Mouse (Mus musculus): Measurements from ENCODE around the gene Mto1. TPM values are rescaled to one million over a fixed set of nuclear protein-coding genes. Genes with fewer than 3 reads are reported as not detected.

Gene Mto1
- total RNA-seq (2015) (21.1 and 22.3 TPM in 2 replicates), total RNA-seq (2017) (26.4 and 28.9 TPM in 2 replicates)

- ATAC-seq (ENCODE audit: poor library complexity, severe bottlenecking): peak; percentile 80
These were observed at the start of gene Mto1, which contains the start of gene Gm17324 for GRCm38 (mm10) chr9:78447973-78448873. TSS of gene Mto1 (plus strand) at chr9:78448208. TSS of gene Gm17324 (minus strand) at chr9:78448786.

GRCm38 (mm10) chr9:78400570-78400969 lies 47.4 kb upstream of the Mto1 start:
- no peak for ATAC-seq (ENCODE audit: poor library complexity, severe bottlenecking)

- ATAC-seq (ENCODE audit: poor library complexity, severe bottlenecking): no peak
These were observed 46.4 kb upstream of the Mto1 start for GRCm38 (mm10) chr9:78401596-78401995.

GRCm38 (mm10) chr9:78427362-78427781 lies 20.6 kb upstream of the Mto1 start:
- ATAC-seq (ENCODE audit: poor library complexity, severe bottlenecking): peak; percentile 33

GRCm38 (mm10) chr9:78428185-78428584 lies 19.8 kb upstream of the Mto1 start:
- ATAC-seq (ENCODE audit: poor library complexity, severe bottlenecking): peak; percentile 93

- ATAC-seq (ENCODE audit: poor library complexity, severe bottlenecking): peak; percentile 4; the same call in 1 of the 2 replicates
These were observed 19.1 kb upstream of the Mto1 start for GRCm38 (mm10) chr9:78428870-78429432.

- ATAC-seq (ENCODE audit: poor library complexity, severe bottlenecking): no peak
These were observed 18.5 kb upstream of the Mto1 start for GRCm38 (mm10) chr9:78429551-78429950.

GRCm38 (mm10) chr9:78430486-78430885 lies 17.5 kb upstream of the Mto1 start:
- ATAC-seq (ENCODE audit: poor library complexity, severe bottlenecking): peak; percentile 58

GRCm38 (mm10) chr9:78432471-78432870 lies 15.5 kb upstream of the Mto1 start:
- ATAC-seq (ENCODE audit: poor library complexity, severe bottlenecking): no peak

GRCm38 (mm10) chr9:78439426-78439825 lies 8.6 kb upstream of the Mto1 start:
- no peak for ATAC-seq (ENCODE audit: poor library complexity, severe bottlenecking)

- no peak for ATAC-seq (ENCODE audit: poor library complexity, severe bottlenecking)
These were observed 5.8 kb upstream of the Mto1 start for GRCm38 (mm10) chr9:78442237-78442578.

GRCm38 (mm10) chr9:78442579-78443392 lies 5.2 kb upstream of the Mto1 start, which contains the start of gene Cgas:
TSS of gene Cgas (minus strand) at chr9:78443237.
- peak; percentile 91 for ATAC-seq (ENCODE audit: poor library complexity, severe bottlenecking)

GRCm38 (mm10) chr9:78447606-78447972 lies 419 bp upstream of the Mto1 start:
- no peak for ATAC-seq (ENCODE audit: poor library complexity, severe bottlenecking)

GRCm38 (mm10) chr9:78450404-78450803 lies 2.4 kb downstream of the Mto1 start:
- ATAC-seq (ENCODE audit: poor library complexity, severe bottlenecking): no peak

GRCm38 (mm10) chr9:78451382-78451781 lies 3.4 kb downstream of the Mto1 start:
- peak; percentile 77 for ATAC-seq (ENCODE audit: poor library complexity, severe bottlenecking)

- ATAC-seq (ENCODE audit: poor library complexity, severe bottlenecking): no peak
These were observed 9.0 kb downstream of the Mto1 start for GRCm38 (mm10) chr9:78457026-78457425.

- ATAC-seq (ENCODE audit: poor library complexity, severe bottlenecking): peak; percentile 98
These were observed 15.3 kb downstream of the Mto1 start for GRCm38 (mm10) chr9:78463337-78463736.

GRCm38 (mm10) chr9:78465725-78466124 lies 17.7 kb downstream of the Mto1 start:
- no peak for ATAC-seq (ENCODE audit: poor library complexity, severe bottlenecking)

GRCm38 (mm10) chr9:78473588-78473987 lies 25.6 kb downstream of the Mto1 start:
- ATAC-seq (ENCODE audit: poor library complexity, severe bottlenecking): no peak

- ATAC-seq (ENCODE audit: poor library complexity, severe bottlenecking): no peak
These were observed 26.3 kb downstream of the Mto1 start for GRCm38 (mm10) chr9:78474270-78474669.

GRCm38 (mm10) chr9:78474771-78475382 lies 26.9 kb downstream of the Mto1 start:
- ATAC-seq (ENCODE audit: poor library complexity, severe bottlenecking): no peak
